Mouse (Mus musculus) stomach, postnatal 0 days (tissue): ENCODE results near the gene Kpna2. TPM values are rescaled to one million over a fixed set of nuclear protein-coding genes. Genes with fewer than 3 reads are reported as not detected.
A peak's percentile ranks its signal among the peaks of the same experiment; 100 is the strongest.
"Not testable (repeated sequence)": the region's sequence is repeated elsewhere in the genome, so short reads cannot be mapped to it uniquely, and the experiment has no call there.

ENCODE experiments used
- ATAC-seq: fragments of 200-750 bp; cut with Nextera tagmentation; 2 replicates; pipeline ENCODE4 v1.8.0; 2017; ENCODE audit not compliant: low FRiP score, low TSS enrichment
- DNase-seq: peaks from one replicate; pipeline ENCODE4 v3.0.0-alpha.2; 2016; ENCODE audit warnings: low spot score
- H3K27ac ChIP-seq: fragments of 300-500 bp; sonication (generic); replicated peaks from 2 replicates; pipeline ENCODE4 v1.5.1; 2014; ENCODE audit warnings: mild to moderate bottlenecking, control low read depth
- H3K27me3 ChIP-seq: fragments of 300-500 bp; sonication (generic); 2 replicates; pipeline ENCODE4 v1.6.1; 2014; ENCODE audit warnings: low read length; ENCODE audit not compliant: control insufficient read depth, insufficient read depth
- H3K36me3 ChIP-seq: fragments of 300-500 bp; sonication (generic); 2 replicates; pipeline ENCODE4 v1.6.1; 2014; ENCODE audit warnings: low read length, mixed read lengths; ENCODE audit not compliant: control insufficient read depth, insufficient read depth
- H3K4me1 ChIP-seq: fragments of 300-500 bp; sonication (generic); replicated peaks from 2 replicates; pipeline ENCODE4 v1.6.1; 2014; ENCODE audit warnings: antibody characterized with exemption; ENCODE audit not compliant: control insufficient read depth, insufficient read depth
- H3K4me2 ChIP-seq: fragments of 300-500 bp; sonication (generic); replicated peaks from 2 replicates; pipeline ENCODE4 v1.6.1; 2014; ENCODE audit warnings: low read depth, mild to moderate bottlenecking, control low read depth, moderate library complexity
- H3K4me3 ChIP-seq: fragments of 300-500 bp; sonication (generic); 2 replicates; pipeline ENCODE4 v1.5.1; 2014; ENCODE audit warnings: low read depth, low read length, control low read depth
- H3K9ac ChIP-seq: fragments of 300-500 bp; sonication (generic); 2 replicates; pipeline ENCODE4 v1.6.1; 2014; ENCODE audit warnings: mild to moderate bottlenecking, low read length, control low read depth, mixed read lengths
- H3K9me3 ChIP-seq: fragments of 300-500 bp; sonication (generic); 2 replicates; pipeline ENCODE4 v1.6.1; 2016; ENCODE audit warnings: low read length; ENCODE audit not compliant: control insufficient read depth
- CTCF ChIP-seq: IDR thresholded peaks from 2 replicates; pipeline ENCODE4 v1.5.1; 2016; ENCODE audit warnings: antibody characterized with exemption, low read depth, mild to moderate bottlenecking, moderate library complexity
- EP300 ChIP-seq: optimal IDR thresholded peaks from 2 replicates; pipeline ENCODE3; 2016; ENCODE audit warnings: antibody characterized with exemption
- WGBS: fragments of 180-500 bp; shearing (Covaris S2); extraction: QIAGEN DNeasy Blood & Tissue Kit; methylation state at CpG from one replicate; pipeline ENCODE4 v1.1.7; 2014; 5-methylcytosine and 5-hydroxymethylcytosine counted together
- polyA plus RNA-seq: library from polyadenylated mRNA; unstranded; fragments of >200 nt; fragmentation: Nextera tagmentation; extraction: Ambion mirVana; gene quantifications from 2 replicates; pipeline ENCODE4 v1.2.1, GENCODE M21; 2015

The Kpna2 gene
- polyA plus RNA-seq, 1 experiment from 2014 or later, result 158 TPM

DNA sequence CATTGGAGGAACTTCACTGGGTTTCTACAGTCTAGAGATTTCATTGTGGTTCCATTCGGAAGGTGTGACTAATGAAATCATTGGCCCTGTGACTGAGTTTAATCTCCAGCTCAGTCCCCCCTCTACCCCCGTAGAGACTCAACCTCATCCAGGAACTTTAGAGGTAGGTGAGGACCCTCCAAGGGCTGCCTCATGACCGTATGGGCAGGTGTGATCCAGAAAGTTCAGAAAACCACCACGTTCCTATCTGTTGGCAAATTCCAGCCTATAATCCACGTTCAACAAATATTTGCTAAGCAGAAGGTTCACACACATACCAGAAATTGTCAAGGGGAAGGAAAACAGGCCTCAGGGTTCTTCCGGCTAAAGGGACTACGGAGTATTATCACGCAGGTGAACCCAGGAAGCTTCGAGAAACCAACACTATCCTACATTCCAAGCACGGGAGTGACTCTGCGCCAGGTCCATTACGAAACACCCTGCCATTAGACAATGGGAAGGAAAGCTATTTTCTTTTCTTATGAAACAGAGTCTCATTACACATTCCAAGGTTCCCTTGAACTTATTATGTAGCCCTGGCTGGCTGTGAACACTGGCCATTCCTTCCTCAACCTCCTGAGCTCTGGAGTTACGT is 22.8 kb upstream of the Kpna2 start:
- H3K27me3 ChIP-seq, result no peaks in the 10 kb centered on the region
- H3K36me3 ChIP-seq, result no peaks in the 10 kb centered on the region
- DNase-seq (peak; percentile 52), ATAC-seq (peak; percentile 69)
- no peak overlapping the region for H3K4me3 ChIP-seq
- no peaks in the 10 kb centered on the region for H3K9me3 ChIP-seq
- no peak overlapping the region for H3K4me2 ChIP-seq
- WGBS, result 62% methylated on average over 13 of the region's 13 CpGs
- no peak for TF ChIP-seq CTCF
- no peak for TF ChIP-seq EP300
- H3K27ac ChIP-seq, result peak overlapping the region; percentile 69
- no peak overlapping the region for H3K9ac ChIP-seq
- peaks cover 4% of the 10 kb centered on the region for H3K4me1 ChIP-seq

DNA sequence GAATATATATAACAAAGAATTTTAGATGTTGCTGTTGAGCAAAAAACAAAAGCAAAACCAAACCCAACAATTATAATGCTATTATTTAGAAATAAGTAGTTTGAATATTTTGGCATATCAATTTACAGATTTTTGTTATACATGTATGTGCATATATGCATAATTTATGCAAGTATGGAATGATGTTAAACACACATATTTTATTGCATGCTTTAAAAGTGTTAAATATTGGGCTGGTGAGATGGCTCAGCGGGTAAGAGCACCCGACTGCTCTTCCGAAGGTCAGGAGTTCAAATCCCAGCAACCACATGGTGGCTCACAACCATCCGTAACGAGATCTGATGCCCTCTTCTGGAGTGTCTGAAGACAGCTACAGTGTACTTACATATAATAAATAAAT is 20.4 kb upstream of the Kpna2 start:
- H3K9ac ChIP-seq, H3K27me3 ChIP-seq, ATAC-seq, H3K36me3 ChIP-seq, H3K4me3 ChIP-seq, H3K9me3 ChIP-seq, H3K27ac ChIP-seq, DNase-seq, H3K4me1 ChIP-seq, H3K4me2 ChIP-seq: not testable (repeated sequence)
- 92% methylated on average over 3 of the region's 5 CpGs for WGBS

DNA sequence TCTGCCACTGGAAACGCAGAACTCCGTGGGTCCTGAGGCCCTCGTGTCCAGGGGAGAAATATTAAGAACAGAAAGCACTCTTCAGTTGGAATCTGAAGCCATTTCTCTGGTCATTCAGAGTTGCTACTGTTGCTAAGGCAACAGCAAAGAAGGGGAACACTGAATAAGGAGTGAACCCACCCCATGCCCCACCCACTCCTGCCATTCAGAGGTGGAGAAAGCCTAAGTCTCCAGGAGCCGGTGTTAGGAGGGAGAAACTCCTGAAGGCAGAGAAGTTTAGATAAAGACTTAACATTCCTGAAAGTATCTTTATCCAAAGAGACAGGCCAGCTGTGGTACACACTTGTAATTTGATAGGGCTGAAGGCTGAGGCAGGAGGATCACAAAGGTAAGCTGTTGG is 20.0 kb upstream of the Kpna2 start:
- Histone ChIP-seq H3K4me3 (no peak overlapping the region), H3K36me3 (no peaks in the 10 kb centered on the region), H3K27me3 (no peaks in the 10 kb centered on the region), H3K4me2 (no peak overlapping the region), H3K27ac (no peak overlapping the region), H3K9me3 (no peaks in the 10 kb centered on the region), H3K9ac (no peak overlapping the region), H3K4me1 (no peaks in the 10 kb centered on the region)
- no peak for DNase-seq
- TF ChIP-seq CTCF, result no peak
- no peak for TF ChIP-seq EP300
- ATAC-seq, result no peak
- 61% methylated on average over 4 of the region's 4 CpGs for WGBS

DNA sequence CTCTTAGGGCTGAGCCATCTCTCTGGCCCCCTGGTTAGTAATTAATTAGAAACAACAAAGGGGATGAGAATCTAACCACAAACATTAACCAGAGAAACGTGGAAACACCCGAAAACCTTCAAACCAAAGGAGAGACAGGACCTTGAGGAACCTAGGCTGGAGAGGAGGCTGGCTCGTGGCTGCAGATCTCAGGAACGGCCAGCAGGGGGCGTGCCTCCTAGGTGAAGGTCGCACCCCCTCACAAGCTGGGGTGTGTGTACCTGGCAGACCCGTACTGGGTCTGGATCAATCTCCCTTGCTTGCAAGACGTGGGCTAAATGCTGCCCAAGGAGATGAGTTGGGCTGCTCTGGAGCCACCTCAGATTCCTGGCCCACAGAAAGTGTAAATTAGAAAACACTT is 19.3 kb upstream of the Kpna2 start:
- no peaks in the 10 kb centered on the region for H3K4me1 ChIP-seq
- H3K4me3 ChIP-seq, result no peak overlapping the region
- no peaks in the 10 kb centered on the region for H3K9me3 ChIP-seq
- DNase-seq (no peak), ATAC-seq (no peak)
- no peak overlapping the region for H3K27ac ChIP-seq
- no peak overlapping the region for H3K9ac ChIP-seq
- no peaks in the 10 kb centered on the region for H3K27me3 ChIP-seq
- 34% methylated on average over 8 of the region's 8 CpGs for WGBS
- TF ChIP-seq CTCF, result peak; percentile 68
- no peak for TF ChIP-seq EP300
- no peak overlapping the region for H3K4me2 ChIP-seq
- H3K36me3 ChIP-seq, result no peaks in the 10 kb centered on the region

DNA sequence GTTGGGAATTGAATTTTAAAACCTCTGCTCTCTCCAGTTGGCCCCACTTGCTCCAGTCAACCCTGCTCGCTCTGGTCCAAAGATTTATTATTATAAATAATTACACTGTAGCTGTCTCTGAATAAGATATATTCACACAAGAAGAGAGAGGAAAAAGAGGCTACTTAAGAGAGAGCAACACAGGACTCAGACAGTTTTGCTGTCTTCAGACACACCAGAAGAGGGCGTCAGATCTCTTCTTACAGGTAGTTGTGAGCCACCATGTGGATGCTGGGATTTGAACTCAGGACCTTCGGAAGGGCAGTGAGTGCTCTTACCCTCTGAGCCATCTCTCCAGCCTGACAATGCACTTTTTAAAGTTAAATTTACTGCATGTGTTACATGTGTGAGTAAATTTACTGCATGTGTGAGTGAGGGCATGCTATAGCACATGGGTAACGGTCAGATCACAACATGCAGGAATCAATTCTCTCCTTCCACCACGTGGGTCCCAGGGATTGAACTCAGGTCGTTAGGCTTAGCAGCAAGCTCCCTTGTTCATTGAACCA is 18.1 kb upstream of the Kpna2 start:
- no peak for ATAC-seq
- Histone ChIP-seq H3K9ac (no peak overlapping the region), H3K4me2 (no peak overlapping the region), H3K27ac (no peak overlapping the region), H3K36me3 (no peaks in the 10 kb centered on the region), H3K4me1 (no peaks in the 10 kb centered on the region), H3K27me3 (no peaks in the 10 kb centered on the region), H3K4me3 (no peak overlapping the region), H3K9me3 (no peaks in the 10 kb centered on the region)
- no peak for DNase-seq
- TF ChIP-seq CTCF (peak; percentile 50), EP300 (no peak)
- 54% methylated on average over 6 of the region's 6 CpGs for WGBS

DNA sequence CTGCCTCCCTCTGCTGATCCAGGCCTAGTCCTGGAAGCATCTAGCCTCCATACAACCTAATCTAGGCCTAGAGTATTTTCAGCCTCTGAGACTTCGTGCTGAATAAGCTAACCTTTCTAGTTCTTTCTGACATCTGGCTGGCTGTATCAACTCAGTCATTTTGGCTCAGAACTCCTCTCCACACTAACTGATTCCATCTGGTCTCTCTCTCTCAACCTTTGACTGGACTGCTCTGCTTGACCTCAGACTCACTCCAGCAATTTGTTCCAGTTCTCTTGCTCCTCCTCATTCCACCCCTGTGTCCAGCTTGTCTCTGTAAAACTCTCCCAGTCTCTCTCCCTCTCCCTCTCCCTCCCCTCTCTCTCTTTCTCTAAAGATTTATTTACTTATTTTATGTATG is 17.6 kb upstream of the Kpna2 start:
- H3K4me3 ChIP-seq, result no peak overlapping the region
- no peaks in the 10 kb centered on the region for H3K27me3 ChIP-seq
- H3K9ac ChIP-seq, result no peak overlapping the region
- H3K4me1 ChIP-seq, result no peaks in the 10 kb centered on the region
- no peaks in the 10 kb centered on the region for H3K9me3 ChIP-seq
- DNase-seq (no peak), ATAC-seq (no peak; the same call in 1 of the 2 replicates)
- WGBS, result 33% methylated on average over 1 of the region's 1 CpGs
- TF ChIP-seq CTCF, result peak; percentile 33
- TF ChIP-seq EP300, result no peak
- H3K27ac ChIP-seq, result no peak overlapping the region
- no peak overlapping the region for H3K4me2 ChIP-seq
- H3K36me3 ChIP-seq, result no peaks in the 10 kb centered on the region

DNA sequence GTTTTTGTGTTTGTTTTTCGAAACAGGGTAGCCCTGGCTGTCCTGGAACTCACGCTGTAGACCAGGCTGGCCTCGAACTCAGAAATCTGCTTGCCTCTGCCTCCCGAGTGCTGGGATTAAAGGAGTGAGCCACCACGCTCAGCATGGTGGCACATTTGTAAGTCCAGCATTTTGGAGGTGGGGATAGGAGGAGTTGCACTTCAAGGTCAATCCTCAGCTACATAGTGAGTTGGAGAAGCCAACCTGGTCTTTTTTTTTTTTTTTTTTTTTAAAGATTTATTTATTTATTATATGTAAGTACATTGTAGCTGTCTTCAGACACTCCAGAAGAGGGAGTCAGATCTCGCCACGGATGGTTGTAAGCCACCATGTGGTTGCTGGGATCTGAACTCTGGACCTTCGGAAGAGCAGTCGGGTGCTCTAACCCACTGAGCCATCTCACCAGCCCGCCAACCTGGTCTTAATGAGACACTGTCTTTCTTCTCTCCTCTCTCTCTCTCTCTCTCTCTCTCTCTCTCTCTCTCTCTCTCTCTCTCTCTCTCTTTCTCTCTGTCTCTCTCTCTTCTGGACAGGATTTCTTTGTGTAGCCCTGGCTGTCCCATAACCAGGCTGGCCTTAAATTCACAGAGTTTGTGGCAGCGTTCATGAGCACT is 16.3 kb upstream of the Kpna2 start:
- WGBS, result 79% methylated on average over 11 of the region's 11 CpGs
- H3K4me1 ChIP-seq, H3K9ac ChIP-seq, H3K4me3 ChIP-seq, H3K36me3 ChIP-seq, H3K4me2 ChIP-seq, H3K27ac ChIP-seq, H3K9me3 ChIP-seq, ATAC-seq, H3K27me3 ChIP-seq, DNase-seq: not testable (repeated sequence)
